Mouse (Mus musculus) ZHBTc4 (cell line): ENCODE measurements around the gene Adgrf5.
A peak's percentile ranks its signal among the peaks of the same experiment; 100 is the strongest.

Source experiments
- DNase-seq: peaks from one replicate; pipeline ENCODE4 v3.0.0-alpha.2; 2011; ENCODE audit warnings: low read depth, low spot score

The Adgrf5 gene

DNA sequence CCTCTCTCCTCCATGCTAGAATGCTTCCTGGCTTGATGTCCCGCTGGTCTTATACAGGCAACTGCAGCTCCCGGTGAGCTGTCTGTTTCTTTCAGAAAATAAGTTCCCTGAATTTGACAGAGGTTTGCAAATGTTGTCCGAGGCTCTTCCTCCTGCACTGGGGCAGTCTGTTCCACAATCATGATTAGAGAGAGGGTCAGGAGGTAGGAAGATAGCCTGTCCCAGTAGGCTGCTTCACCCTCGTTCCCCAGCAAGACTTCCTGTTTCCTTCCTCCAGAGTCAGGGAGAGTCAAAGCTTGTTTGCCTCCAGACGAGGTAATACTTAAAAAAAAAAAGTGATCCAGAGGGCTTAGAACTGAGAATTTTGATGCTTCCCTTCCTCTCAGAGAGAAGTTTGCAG, 16.3 kb downstream of the Adgrf5 start:
- DNase-seq: no peak

DNA sequence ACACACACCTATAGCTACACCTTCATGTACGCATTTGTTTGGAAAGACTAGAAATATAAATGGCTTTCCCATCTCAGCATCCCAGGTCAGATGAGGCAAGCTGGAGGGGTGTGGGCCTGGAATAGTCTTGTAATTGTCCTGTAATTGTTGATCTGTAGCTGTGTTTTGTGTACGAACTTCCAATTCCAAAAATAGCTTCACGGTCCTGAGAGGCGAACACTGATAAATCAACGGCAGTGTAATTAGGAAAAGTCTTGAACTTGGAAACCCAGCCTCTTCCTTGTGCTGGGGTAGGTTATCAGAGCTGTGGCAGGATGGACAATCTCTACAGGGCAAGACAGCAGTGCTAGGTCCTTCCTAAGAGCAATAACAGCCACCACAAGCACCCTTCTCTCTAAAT, 18.5 kb downstream of the Adgrf5 start:
- no peak for DNase-seq

DNA sequence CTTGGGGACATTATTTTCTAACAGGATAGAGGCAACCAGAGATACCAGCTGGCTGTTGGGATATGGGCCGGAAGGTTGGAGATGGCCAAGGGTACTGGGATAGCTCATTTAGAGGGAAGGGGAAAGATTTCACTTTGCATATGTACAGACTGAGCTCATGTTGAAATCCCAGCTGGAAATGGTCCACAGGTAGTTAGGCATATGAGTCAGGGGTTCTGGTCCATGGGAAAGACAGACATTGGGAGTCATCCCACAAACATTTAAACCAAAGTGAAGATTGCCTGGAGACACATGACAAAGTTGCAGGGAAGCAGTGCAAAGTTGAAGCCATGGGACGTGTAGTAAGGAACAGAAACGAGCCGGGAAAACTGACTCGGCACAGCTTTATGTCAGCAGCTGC, 26.1 kb downstream of the Adgrf5 start:
- no peak for DNase-seq

DNA sequence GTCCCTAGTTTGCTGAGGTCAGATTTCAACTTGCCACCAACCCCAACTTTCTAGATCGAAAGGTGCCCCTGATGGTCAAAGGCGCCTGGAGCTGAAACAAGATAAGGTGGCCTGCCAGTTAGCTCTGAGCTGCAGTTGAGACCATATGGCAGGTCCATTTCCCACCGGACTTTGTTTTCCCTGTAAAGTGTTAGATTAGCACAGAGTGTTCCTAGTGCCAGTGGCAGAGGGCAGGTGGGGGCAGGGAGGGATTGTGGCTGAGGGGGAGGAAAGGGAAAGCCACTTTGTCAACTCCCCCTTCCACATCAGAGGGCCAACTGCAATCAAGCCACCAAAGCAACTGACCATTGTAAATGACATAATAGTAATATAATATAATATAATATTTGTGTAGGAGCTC, 26.9 kb downstream of the Adgrf5 start:
- DNase-seq: no peak

DNA sequence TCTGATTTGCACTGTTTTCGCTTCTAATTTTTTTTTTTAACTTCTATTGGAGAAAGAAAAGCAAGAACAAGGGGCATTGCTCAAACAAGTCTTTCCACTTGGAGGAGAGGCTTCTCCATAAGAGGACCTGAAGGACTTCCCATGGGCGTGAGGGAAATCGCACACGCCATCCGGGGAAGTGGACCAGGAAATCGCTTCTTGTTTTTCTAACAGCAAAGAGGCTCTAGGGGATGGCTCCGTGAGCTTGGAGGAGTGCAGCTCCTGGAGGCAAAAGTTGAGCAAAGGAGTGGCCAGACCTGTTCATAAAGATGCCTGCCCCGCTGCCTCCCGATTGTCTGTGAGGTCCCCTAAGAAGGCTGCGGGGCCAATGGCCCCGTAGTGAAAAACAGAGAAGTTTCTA, 29.0 kb downstream of the Adgrf5 start:
- no peak for DNase-seq

DNA sequence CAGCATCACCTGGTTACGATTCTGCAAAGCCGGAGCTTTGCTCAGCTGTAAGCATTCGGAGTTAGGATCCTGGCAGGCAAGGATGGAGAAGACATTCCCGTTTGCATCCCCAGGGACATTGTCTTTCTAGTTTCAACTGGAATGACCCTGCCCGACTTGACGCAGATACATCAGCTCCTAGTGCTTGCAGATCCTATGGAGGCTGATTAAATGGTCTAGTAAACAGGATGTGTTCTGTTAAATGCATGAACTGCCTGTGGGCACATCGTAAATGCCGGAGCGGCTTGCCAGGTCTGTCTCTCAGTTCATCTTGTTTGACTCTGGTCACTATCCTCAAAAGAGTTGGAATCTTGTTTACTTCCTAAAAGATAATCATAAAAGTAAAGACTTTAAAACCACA, 31.9 kb downstream of the Adgrf5 start:
- DNase-seq: peak; percentile 20

DNA sequence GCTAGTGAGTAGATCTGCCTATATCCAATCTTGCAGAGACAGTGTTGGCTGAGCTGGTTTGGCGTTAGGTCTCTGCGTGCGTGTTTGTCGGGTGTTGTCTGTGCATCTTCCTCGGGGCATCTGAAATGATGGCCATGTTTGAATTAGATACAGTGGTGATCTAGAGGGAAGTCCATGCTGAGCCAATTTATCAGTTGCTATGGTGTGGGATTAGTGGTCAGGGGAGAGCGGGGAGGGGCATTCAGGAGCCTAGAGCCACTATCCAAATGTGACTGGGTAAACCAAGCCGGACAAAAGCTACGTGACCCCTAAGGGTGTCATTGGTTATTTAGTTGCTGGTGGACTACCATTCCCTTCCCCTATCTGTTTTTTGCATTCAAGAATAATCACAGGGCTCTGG, 33.4 kb downstream of the Adgrf5 start:
- no peak for DNase-seq

DNA sequence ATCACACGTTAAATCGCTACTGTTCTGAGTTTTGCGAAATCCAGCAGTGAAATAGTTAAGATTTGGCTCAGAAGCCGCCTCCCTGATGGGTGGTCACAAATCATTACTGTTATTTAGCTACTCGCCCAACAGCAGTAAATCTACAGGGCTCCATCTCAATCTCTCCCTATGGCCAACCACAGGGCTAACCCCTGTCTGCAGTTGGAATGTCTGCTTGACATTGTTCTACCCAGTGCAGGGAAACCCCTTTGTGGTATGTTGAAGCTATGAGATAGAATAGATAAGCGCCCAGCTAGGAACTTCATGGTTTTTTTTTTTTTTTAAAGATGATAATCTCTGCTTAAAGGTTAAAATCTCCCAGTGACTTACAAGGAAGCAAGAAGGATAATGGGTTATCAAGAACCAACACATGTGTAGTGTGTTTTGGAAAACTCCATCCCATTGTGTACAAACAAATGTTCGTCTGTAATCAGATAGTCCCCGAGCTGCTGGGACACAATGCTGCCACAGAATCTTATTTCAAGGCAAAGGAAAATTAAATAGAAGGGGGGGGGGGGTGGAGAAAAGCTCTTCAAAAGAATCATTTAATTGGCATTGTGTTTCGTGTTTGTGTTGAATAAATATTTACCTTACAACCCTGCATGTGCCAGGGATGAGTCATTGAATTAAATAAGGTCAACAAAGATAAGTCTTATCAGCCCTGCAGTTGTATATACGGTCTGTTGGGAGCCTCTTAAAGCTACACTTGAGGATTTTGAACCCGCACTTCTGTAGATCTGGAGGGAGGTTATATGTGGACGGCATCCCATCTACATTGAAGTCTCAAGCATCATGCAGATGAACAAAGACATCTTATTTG, 35.4 kb downstream of the Adgrf5 start:
- DNase-seq: no peak

DNA sequence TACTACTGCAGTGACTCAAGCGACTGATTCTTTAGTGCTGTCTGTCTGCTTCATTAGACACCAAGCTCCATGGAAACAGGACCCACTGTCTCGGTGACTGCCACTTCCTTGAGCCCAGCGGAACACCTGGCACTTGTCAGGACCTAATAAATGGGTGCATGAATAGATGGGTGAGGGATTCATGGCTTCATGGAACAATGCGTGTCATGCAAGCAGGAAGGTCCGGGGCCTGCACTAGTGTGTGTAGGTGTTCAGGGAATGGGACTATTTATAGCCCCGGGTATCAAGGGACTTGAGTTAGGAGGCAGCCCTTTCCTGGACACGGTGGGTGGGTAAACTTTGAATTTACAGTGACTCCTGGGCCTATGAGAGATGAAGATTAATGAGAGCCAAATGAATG, 38.4 kb downstream of the Adgrf5 start:
- no peak for DNase-seq

DNA sequence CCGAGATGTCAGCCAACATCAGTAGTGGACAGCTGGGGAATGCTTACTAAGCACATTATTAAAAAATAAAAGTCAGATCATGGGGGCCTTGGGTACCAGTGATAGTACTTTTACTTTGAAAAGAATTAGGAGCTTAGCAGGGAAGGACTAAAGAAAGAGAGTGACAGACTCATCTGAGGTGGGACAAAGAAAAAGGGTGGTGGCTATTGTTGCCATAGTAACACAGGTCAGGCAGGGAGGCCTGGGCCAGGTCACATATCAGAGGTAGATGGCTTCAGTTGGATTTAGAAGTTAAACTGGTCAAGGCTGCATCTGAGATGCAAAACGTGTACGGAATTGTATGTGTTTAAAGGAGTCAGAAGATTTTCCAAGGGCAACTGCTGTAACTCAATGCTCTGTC, 38.9 kb downstream of the Adgrf5 start:
- peak; percentile 68 for DNase-seq

DNA sequence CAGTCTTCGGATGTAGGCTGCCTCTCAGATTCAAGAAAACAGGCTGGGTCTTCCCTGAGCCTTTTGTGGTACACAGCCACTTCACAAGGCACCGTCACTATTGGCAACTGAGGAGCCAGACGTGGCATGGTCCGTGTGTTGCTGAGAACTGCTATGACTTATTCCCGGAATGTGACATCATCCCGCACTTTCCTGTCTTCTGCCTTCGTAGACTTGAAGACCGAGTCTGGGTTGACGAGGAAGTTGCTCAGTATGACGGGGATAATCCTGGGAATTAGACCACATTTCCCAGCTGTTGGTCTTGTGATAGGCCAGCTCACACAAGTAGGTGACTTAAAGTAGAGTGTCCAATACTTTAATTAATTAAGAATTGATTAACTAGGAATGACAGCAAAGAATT, 40.2 kb downstream of the Adgrf5 start:
- DNase-seq: no peak

DNA sequence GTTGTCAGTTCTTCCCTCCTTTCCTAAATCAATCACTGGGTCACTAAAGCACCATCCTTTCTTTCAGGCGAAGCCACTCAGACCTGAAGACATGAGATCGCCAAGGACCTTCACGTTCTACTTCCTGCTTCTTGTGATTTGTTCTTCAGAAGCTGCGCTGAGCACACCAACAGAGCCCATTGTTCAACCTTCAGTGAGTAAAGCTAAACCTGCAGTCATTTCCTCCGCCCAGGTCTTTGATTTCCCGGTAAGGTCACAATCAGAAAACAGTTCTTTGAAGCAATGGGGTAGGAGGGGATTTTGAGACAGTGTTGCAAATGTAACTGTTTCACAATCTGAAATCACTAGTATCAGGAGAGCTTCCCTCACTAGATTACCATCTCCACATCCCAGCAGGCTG, 43.6 kb downstream of the Adgrf5 start:
- peak; percentile 53 for DNase-seq

DNA sequence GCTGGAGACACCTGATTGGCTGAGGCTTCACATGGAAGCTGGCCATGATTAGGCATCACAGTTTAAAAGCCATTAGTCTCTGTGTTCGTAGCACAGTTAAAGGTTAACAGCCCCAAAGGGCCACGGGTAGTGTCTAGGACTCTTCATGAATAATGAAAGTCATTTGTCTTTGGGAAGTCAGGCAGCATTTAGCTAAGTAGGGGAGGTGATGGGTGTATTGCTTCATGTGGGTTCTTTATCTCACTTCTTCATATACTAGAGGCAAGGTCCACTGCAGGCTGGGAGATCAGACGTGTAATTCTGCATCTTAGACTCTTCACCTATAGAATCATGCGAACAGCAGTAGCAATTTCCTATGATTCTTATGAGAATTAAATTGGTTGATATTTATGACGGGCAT, 44.2 kb downstream of the Adgrf5 start:
- peak; percentile 16 for DNase-seq

DNA sequence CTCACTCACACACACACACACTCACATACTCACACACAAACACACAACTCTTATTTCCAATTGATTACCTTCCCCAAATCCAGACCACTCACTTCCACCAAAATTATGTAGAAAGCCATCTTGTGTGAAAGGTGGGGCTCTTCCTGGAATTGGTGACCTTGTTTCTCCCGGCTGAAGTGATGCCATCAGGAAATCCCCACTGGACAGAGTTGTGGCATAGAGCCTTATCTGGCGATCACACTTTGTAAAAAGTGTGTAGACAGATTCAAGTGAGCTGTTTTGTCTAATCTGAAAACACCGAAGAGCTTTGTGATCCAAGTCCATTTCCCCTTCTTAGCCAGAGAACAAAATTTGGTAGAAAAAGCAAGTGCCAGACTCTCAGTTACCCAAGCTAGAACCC, 46.1 kb downstream of the Adgrf5 start:
- DNase-seq: no peak

DNA sequence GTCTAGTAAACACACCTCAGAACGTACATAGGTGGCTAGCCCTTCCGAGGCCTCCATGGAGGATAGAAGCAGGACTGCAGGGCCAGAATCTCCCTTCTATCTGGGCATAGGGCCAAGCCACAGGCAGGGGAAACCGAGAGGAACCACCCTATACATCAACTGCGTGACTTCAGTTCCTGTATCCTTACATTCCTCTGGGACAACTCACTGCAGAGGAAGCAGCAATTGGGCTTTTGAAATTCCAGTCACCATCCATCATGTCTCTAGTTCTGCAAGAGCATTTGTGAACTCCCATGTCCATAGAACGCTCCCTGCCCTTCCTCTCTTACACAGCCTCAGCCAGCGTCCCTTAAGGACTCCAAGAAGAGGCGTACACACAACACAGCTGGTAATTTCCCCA, 47.3 kb downstream of the Adgrf5 start:
- no peak for DNase-seq

DNA sequence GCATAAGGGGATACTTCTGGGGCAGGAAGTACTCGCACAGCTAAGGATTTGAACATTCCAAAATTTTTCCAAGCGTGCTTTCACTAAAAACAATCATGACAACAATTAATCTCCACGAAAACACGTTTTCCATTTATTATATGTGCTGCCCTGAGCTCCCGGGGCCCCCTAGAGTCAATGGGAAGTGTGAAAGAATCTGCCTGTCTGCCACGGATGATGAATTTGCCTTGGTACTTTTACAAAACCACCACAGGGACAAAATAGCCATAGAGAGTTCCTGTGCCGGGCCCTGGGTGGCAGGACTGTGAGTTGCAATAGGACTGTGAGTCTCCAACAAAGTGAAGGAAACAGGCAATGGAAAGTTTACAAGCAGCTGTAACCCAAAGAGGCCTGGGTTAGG, 52.9 kb downstream of the Adgrf5 start:
- DNase-seq: no peak

DNA sequence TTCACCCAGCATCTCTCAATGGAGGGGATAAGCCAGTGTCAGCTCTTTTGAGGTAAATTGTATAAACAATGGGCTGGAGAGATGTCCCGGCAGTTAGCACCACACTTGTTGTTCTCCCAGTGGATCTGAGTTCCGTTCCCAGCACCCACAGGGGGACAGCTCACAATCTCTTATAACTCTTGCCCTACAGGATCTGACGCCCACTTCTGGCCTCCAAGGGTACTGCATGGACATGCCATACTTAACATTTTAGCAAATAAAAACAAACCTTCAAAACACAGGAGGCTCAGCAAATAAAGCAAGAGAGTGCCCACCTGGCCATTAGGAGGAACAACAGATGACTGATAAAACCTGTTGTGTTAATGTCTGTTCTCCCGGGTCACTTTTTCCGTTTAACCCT, 59.0 kb downstream of the Adgrf5 start:
- peak; percentile 47 for DNase-seq

DNA sequence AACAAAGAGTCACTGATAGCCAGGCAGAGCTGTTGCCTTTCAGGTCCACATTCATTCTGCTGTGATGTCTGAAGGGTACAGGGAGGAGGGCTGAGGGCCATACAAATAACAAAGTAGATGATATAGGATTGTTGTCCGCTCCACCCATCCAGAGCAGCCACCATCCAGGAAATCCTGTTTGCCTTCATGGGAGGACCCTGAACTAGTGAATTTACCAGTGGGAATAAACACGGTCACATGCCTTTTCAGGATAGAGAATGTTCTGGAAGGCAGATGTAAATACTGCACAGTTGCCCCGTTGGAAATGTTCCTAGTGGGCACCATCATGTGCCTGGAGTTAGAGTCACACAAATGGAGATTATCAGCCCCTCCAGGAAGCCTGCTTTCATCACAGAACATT, 60.1 kb downstream of the Adgrf5 start:
- no peak for DNase-seq

DNA sequence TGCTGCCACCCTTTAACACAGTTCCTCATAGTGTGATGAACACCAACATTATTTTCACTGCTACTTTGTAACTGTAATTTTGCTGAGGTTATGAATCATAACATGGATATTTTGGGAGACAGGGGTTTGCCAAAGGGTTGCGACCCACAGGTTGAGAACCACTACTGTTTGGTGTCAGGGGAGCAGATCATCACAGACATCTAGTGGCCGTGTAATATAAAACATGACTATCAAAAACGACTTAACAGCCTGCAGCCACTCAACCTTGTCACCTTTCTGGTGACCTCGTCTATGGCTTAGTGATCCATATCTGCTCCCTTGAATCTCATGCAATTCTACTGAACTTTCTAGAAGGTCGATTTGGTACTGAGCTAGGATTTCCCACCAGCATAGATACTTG, 63.7 kb downstream of the Adgrf5 start:
- no peak for DNase-seq

DNA sequence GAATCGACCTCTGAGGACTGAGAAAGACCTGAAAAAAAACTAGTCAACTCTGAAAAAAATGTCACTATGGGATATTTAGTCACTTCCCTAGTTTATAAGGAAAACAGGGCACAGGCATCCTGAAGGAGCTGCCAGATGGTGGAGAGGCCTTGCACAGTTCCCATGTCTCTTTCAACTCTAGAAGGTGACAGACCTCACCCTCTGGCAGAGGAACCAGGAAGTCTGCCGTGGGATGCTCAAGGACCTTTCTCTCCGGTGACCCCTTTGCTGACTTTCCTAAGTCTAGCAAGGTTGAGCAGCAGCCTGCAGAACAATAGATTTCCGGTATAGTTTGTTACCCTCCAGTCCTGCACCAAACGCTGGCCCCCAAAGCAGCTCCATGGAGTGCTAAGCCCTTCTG, 71.4 kb downstream of the Adgrf5 start:
- DNase-seq: no peak

DNA sequence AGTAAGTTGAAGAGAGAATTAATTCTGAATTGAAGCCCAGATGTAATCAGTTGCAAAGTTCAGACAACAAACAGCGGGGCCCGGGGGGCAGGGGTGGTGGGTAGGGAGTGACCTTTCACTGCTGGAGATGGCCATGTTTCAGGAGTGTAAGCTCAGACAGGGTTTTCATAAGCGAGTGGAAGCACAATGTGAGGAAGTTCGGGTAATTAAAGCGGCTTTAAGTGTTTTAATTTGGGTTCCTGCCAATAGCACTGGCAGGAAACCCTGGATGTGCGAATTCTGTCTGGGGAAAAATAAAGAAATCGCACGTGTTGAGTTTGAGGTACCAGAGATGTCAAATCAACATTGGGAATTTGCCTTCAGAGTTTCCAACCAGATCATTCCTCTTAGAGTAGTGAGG, 74.2 kb downstream of the Adgrf5 start:
- DNase-seq: no peak

DNA sequence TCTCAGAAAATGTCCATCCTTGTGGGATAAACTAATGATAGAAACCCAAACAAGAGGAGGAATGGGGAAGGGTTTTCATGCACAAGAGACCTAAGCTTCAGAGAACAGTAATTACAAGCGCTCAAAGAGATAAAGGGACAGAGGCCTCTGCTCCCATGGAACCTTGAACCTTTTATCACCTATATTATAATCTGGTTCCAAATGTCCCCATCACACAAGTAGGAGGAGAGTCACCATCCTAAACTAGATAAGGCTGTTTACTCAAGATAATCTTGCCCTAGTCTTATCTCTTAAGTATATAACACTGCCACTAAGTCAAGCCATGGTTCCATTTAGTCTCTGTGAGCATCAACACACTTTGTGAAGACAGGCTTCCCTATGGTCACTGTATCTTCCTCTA, 91.0 kb downstream of the Adgrf5 start:
- DNase-seq: no peak

DNA sequence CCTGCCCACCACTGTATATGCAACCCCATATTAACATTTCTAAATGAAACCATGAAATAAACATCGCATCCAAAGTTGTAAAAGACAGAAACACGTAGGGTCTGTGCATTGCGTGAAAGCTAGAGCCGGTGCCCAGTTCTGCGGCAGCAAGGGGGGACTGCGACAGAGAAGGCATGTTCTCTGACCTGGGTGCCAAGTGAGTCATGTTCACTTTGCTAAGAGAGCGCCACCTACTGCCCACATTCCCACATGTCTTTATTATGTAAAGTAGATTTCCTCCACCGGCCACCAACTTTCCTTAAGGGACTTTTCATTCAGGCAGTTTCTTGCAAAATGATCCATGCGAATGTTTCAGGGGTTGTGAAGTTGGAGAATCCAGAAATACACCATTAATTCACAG, 98.3 kb downstream of the Adgrf5 start:
- peak; percentile 79 for DNase-seq

DNA sequence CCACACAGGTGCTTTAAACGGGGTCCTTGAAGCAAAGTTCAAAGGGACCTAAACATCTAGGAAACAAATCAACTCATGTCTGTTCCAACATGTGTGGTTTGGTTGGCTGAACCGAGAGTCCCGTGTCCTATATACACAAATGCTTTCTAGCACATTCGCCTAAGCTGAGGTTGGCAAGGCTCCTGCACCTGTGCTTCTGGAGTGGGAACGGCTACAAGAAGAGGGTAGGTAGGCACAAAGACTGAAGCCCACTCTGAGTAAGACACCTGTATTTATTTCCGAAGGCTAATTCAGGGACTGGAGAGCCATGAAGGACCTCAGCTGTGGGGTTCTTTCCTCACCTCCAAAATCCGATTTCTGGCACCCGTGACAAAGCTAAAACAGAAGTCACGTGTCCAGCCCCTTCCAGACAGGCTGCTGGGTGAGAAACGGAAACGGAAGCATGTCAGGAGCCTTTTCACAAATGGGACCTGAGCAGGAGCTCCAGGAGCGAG, 99.5 kb downstream of the Adgrf5 start:
- DNase-seq: no peak
